Mouse (Mus musculus): ENCODE data around the gene Arglu1.

- TF ChIP-seq CTCF (IDR thresholded peaks at IDR 0.05; ENCODE audit: extremely low read depth, insufficient read depth, low read length), result 0 out of 2 replicates have a peak, but pooled peaks have one; percentile 2
- peak; percentile 93 for TF ChIP-seq POLR2A (IDR thresholded peaks at IDR 0.05; ENCODE audit: extremely low read depth, insufficient read depth, low read length)
These were observed 29.1 kb downstream of the Arglu1 start, which contains the start of gene Efnb2 for GRCm38 (mm10) chr8:8661103-8661758.

Data from cortical plate, adult 2 months (tissue).